Mouse (Mus musculus) heart, postnatal 14 days (tissue): Measurements from ENCODE around the gene Lrrc3b. TPM values are rescaled to one million over a fixed set of nuclear protein-coding genes. Genes with fewer than 3 reads are reported as not detected.

ENCODE experiments used
- DNase-seq, 2 experiments: peaks; one replicate each; pipeline ENCODE4 v3.0.0; 2021 to 2022
- intact Hi-C: fragments of 180-260 bp; cut with DNase I; formaldehyde crosslinking; loops from one replicate; pipeline ENCODE4 v1.15.1; 2025
- long read RNA-seq, 2 experiments: library from polyadenylated mRNA; stranded (forward); transcript quantifications; one replicate each; pipeline ENCODE4 v2.0.0; 2021
- total RNA-seq, 2 experiments: library from RNA; stranded (reverse); gene quantifications; 2 replicates each; pipeline ENCODE4 v1.2.3; 2021

Lrrc3b gene
- total RNA-seq: 10 to 100 TPM; 27.4 to 32.3 TPM
- long read RNA-seq, experiment 1, transcript Lrrc3b-201 (2 exons, 1,655 nt): major isoform, 27 of 35 reads
- long read RNA-seq, experiment 1, partial matches to known transcripts: 2 of 35 reads
- long read RNA-seq, experiment 1, other reads (novel, unspliced or antisense): 2 of 35 reads
- long read RNA-seq, experiment 2, transcript Lrrc3b-201 (2 exons, 1,655 nt): major isoform, 21 of 27 reads
- long read RNA-seq, experiment 2, partial matches to known transcripts: 2 of 27 reads
- long read RNA-seq, experiment 2, other reads (novel, unspliced or antisense): 3 of 27 reads

DNA sequence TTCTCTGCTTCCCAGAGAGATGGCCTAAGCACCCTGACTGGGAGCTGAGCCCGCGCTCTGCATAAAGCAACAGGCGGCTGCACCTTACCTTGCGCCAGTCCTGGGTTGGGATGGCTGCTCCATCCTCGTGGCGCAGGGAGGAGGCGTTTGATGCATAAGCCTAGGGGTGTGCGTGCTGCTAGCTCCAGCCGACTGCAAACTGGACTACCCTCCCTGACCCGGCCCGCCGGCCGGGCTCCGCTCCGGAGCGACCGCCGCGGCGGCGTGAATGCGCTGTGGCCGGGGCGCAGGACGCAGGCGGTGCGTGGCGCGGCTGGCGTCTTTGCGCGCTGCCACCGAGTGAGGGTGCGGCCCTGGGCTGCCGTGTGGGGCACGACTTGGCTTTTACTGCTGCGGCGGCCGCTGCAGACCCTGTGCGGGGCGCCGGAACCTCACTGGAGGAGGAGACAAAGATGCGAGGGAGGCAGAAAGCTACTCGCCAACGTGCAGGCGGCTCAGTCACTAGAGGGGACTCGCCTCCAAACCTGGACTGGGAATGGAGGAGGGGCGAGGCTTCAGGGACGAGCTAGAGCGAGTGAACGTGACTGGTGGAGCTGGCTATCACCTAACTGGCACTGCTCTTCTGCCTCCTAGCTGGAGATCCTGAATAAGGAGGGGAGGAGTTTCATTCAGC is at the start of gene Lrrc3b:
Lrrc3b (minus strand) TSS at position 503 of the 673 bp plus-strand sequence.
- DNase-seq: peak; percentile 64
- intact Hi-C loops: loop anchor here (5.0 kb wide), 2 partner anchors 81 to 444 kb away; no protein-coding TSS in a partner anchor

DNA sequence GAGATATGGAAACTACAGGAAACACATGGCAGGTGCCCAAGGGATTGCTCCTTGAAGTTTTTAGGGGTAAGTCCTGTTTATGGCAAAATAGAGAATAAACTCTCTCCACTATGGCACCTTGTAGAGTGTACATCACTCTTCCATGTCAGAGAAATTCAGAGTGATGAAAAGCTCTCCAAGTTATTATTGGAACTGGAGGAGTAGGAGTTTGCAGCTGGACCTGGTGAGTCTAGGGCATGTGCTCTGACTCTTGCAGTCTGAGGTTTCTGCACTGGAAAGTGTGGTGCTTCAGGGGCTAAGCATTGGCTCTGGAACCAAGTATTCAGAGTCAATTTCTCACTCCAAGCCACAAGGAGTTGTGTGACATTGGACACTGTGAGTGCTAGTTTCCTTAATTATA is 38.9 kb upstream of the Lrrc3b start:
- intact Hi-C loops: no loop called here
- DNase-seq: no peak

GRCm38 (mm10) chr14:15438096-15438484 is 697 bp downstream of the Lrrc3b start:
- DNase-seq: peak; percentile 13 to 14
- intact Hi-C loops: loop anchor here (5.0 kb wide), 2 partner anchors 81 to 444 kb away; no protein-coding TSS in a partner anchor

- DNase-seq: peak; percentile 27 to 39
- intact Hi-C loops: loop anchor here (5.0 kb wide), 2 partner anchors 80 to 445 kb away; no protein-coding TSS in a partner anchor
Measured at GRCm38 (mm10) chr14:15437501-15437941, 1.3 kb downstream of the Lrrc3b start.

DNA sequence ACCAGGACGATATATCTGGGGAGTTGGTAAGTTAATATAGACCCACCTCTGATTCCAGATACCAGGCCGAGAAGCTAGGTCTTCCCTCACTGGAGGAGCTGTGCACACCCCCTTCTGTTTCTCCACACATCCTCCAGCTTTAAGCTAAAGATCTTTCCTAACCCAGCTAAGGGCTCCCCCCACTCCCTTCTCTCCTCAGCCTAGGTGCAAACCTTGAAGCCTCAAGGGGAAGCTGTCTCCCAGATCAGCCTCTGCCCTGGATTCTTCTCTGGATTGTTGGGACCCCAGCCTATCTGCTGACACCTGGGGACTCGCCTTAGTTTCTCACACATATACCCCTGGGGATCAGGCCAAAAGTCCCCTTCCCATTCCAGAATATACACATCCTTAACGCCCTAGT is 1.7 kb downstream of the Lrrc3b start:
- no peak for DNase-seq
- intact Hi-C loops: loop anchor here (5.0 kb wide), 2 partner anchors 80 to 445 kb away; no protein-coding TSS in a partner anchor

DNA sequence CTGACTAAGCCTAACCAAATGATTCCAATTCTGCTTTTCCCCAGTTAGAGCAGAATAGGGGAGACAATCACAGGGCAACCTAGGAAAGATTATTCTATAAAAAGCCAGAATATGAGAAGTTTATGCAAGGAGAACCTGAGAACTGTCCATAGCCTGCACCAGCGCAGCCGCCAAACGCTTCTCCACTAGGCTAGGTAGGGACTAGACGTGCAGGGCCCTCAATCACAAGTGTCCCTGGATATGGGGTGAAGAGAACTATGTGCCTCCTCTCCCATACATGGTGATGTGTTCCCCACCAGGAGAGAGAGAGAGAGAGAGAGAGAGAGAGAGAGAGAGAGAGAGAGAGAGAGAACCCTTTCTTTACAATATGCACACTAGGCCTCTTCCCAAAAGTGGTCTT is 2.2 kb downstream of the Lrrc3b start:
- DNase-seq: no peak
- intact Hi-C loops: loop anchor here (5.0 kb wide), 2 partner anchors 79 to 446 kb away; no protein-coding TSS in a partner anchor

DNA sequence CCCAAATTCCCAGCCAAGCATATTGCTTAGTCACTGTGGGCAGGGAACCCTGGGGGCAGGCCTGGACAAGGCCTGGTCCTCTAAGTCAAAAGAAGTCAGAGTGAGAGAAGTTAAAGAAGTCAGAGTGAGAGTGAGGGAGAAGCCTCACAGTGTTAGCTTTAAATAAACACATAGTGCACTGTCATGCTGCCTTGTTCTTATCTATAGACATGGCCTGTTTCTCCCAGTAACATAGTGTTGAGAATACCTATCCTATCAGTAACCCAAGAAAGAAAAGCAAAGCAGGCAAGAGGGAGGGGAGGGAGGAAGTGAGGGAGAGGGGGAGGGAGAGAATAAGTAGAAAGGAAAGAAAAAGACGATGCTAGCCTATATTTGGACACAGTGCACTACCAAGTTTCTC is 6.4 kb downstream of the Lrrc3b start:
- intact Hi-C loops: no loop called here
- no peak for DNase-seq

GRCm38 (mm10) chr14:15421624-15422023 is 17.2 kb downstream of the Lrrc3b start:
- no peak for DNase-seq

DNA sequence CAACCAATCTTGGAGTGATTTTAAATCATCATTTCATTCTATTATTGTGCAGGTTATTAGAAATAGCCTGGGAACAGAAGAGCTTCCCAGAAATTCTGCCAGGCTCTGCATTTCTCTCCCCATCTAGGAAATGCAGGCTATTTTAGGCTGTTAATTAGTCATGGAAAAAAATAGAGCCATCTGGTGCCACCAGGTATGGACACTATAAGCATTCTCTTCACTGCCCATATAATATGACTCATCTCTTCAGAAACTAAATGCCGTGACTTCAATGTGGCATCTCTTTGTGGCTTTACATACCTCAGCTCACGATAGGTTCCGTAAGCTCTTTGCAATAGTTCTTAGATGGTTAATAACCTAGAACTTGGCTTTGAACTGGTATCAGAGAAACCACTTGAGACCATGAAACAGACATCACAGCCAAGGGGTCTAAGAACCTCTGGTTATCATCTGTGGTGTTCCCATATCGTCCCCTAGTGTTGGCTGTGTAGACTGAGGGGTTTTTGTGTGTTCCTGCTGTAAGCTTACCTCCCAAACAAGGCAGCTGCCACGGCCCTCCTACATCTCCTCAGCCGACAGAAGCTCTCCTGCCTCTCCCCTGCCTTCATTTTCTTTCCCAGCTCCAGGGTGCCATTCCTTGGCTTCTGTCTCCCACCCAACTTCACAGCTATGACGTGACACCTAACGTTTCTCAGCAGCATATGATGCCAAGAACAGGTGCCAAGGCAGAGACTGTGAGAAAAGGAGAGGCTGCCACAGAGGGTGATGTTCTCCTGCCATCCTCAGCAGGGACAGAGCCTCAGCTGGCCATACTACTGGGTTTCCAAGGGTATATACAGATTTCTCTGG is 27.9 kb downstream of the Lrrc3b start:
- intact Hi-C loops: no loop called here

More at GRCm38 (mm10) chr14:15421624-15422023, 17.2 kb downstream of the Lrrc3b start:
- intact Hi-C loops: no loop called here

DNA sequence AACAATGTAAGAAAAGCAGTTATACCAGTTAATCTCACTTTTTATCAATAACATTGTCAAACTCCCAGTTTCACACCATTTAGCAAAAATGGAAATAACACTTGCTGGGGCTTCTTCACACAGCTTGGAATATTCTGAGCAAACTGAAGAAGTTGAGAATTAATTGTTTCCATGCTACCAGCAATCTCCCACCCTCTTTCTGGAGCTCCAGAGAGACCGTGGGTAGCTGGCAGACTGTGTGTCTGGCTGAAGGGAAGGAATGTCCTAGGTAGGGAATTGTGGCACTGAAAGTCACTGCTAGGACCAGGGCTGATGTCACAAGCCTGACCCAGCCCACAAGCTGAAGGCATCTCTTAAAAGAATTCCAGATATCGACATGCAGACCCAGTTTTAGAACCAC is 53.3 kb downstream of the Lrrc3b start:
- intact Hi-C loops: no loop called here
- DNase-seq: no peak

More for the DNA sequence above, 27.9 kb downstream of the Lrrc3b start:
- no peak for DNase-seq

- DNase-seq: no peak
- intact Hi-C loops: loop anchor here (1.0 kb wide), 1 partner anchor 10 kb away; no protein-coding TSS in a partner anchor
Measured at GRCm38 (mm10) chr14:15384972-15385371, 53.8 kb downstream of the Lrrc3b start.

GRCm38 (mm10) chr14:15384532-15384931 is 54.3 kb downstream of the Lrrc3b start:
- intact Hi-C loops: loop anchor here (1.0 kb wide), 1 partner anchor 9 kb away; no protein-coding TSS in a partner anchor
- no peak for DNase-seq

- no peak for DNase-seq
- intact Hi-C loops: no loop called here
Measured at GRCm38 (mm10) chr14:15383133-15383532, 55.7 kb downstream of the Lrrc3b start.

GRCm38 (mm10) chr14:15377368-15377767 is 61.4 kb downstream of the Lrrc3b start:
- no peak for DNase-seq
- intact Hi-C loops: no loop called here

DNA sequence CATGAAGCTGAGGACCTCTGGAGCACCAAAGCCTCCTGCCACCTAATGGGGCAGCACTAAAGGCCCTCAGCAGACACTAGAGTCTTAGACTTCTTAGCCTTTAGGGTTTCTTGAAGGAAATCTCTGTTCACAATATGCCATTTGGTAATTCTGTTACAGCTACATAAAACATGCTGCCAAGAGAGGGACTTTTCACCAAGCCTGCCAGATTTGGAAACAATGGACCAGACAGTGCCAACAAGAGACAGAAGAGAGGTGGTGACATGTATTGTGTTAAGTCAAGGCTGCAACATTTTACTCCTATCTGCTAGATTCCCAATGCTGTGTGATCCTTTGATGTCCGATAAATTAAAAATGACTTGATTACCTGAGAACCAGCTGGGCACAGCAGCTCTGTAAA is 62.0 kb downstream of the Lrrc3b start:
- DNase-seq: no peak
- intact Hi-C loops: no loop called here

DNA sequence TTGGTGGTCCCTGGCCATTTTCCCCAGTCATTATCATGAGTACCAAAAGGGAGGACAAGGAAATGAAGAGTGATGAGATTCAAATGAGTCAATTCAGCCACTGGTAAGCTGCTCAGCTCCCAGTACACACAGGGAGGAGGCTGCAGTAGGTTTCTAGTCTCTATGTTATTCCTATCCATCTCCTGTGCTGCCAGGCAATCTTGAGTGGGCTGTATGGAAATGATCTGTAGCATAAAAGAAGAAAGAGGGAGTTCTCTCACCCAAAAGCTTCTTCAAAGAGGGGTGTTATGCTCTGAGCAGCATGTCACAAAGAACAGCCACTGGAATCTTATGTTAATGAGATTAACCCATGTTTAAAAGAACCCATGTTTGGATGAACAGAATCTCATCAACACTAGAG is 64.5 kb downstream of the Lrrc3b start:
- DNase-seq: no peak
- intact Hi-C loops: no loop called here

GRCm38 (mm10) chr14:15372985-15373384 is 65.8 kb downstream of the Lrrc3b start:
- intact Hi-C loops: no loop called here
- peak; percentile 37 to 44 for DNase-seq

- DNase-seq: no peak
- intact Hi-C loops: no loop called here
Measured at GRCm38 (mm10) chr14:15365045-15365444, 73.7 kb downstream of the Lrrc3b start.

- intact Hi-C loops: loop anchor here (5.0 to 10.0 kb wide), 3 partner anchors 77 to 1005 kb away; partner anchors contain the start of genes Lrrc3b and Top2b
- no peak for DNase-seq
Measured at GRCm38 (mm10) chr14:15359893-15360292, 78.9 kb downstream of the Lrrc3b start.

GRCm38 (mm10) chr14:15359134-15359533 is 79.7 kb downstream of the Lrrc3b start:
- no peak for DNase-seq
- intact Hi-C loops: loop anchor here (5.0 to 10.0 kb wide), 3 partner anchors 78 to 1006 kb away; partner anchors contain the start of genes Lrrc3b and Top2b
